11 mouse cellular contexts compared by ENCODE assay signal in the genomic region with DNA sequence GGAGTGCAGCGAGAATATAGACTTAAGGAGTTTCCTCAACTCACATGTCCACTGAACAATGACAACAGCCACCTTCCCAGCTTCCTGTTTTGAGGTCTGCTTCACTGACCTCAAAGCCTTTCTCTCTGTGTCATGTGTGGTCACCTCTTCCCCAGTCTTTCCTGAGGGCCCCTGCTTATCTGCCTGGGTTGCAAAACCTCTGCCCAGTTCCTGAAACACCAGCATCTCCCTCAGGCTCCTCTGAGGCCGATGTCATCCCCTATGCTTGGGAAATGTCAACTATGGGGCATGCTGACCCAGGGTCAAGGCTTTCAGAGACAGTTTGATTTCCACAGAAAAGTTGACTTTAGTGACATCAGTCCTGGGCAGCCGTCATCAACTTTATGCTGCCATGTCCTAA. TPM values are rescaled to one million over a fixed set of nuclear protein-coding genes. Genes with fewer than 3 reads are reported as not detected.
DNase-seq lines count a peak whose midpoint lies in the region; TF ChIP-seq lines count a peak whose summit lies in the region.
"Had no signal": no experiment of that assay in that cellular context is flagged by ENCODE, and none has a peak within 500 bp of the region (broad histone marks: within the 10 kb centered on the region; RNA-seq: fewer than 3 reads in every experiment).

No protein-coding gene starts in this region.

- 37% methylated on average over 3 of the region's 3 CpGs for WGBS in lung, adult 2 months
- whole genome bisulfite sequencing in embryonic facial prominence, embryonic 10.5 days, result 80% methylated on average over 3 of the region's 3 CpGs

- no peak overlapping the region for H3K27ac ChIP-seq in embryonic facial prominence, embryonic 10.5 days (replicated peaks)
- H3K27ac ChIP-seq: neural tube, embryonic 12.5 days had no signal

- 0 out of 2 replicates have a peak, but pooled peaks cover 6% of the 10 kb centered on the region for H3K27me3 ChIP-seq in embryonic facial prominence, embryonic 10.5 days (replicated peaks; ENCODE audit: low read depth, poor library complexity, severe bottlenecking)
- H3K27me3 ChIP-seq: neural tube, embryonic 12.5 days had no signal

- no peak for TF ChIP-seq POLR2A in lung, adult 2 months (IDR thresholded peaks at IDR 0.05; ENCODE audit: borderline replicate concordance, extremely low read depth, low read depth, low read length)

- no peaks in the 10 kb centered on the region for H3K36me3 ChIP-seq in embryonic facial prominence, embryonic 10.5 days (replicated peaks)
- H3K36me3 ChIP-seq: neural tube, embryonic 12.5 days had no signal

- H3K9me3 ChIP-seq in embryonic facial prominence, embryonic 10.5 days, result no peaks in the 10 kb centered on the region
- H3K9me3 ChIP-seq: neural tube, embryonic 12.5 days had no signal

- no peak overlapping the region for H3K4me3 ChIP-seq in lung, adult 2 months (replicated peaks; ENCODE audit: extremely low read depth, low read depth, low read length)
- no peak overlapping the region for H3K4me3 ChIP-seq in embryonic facial prominence, embryonic 10.5 days
- H3K4me3 ChIP-seq: erythroblast, embryonic 14.5 days; neural tube, embryonic 12.5 days had no signal

- peak; percentile 52 for DNase-seq in adrenal gland, adult 2 months
- no peak for DNase-seq in adrenal gland, postnatal 10 days
- DNase-seq in lung, postnatal 25 days (ENCODE audit: low spot score), result peak; percentile 57
- no peak for DNase-seq in lung, adult 2 months
- DNase-seq in lung, postnatal 4 days, result peak; percentile 50 to 61
- peak; percentile 50 for DNase-seq in yolk sac, embryonic 10.5 days (ENCODE audit: low spot score)
- no peak for DNase-seq in embryonic facial prominence, embryonic 10.5 days (ENCODE audit: low spot score)
- DNase-seq in urinary bladder, postnatal 4 days (ENCODE audit: low spot score in 2 of 2), result no peak
- DNase-seq: thymus, adult 2 months had no signal

- TF ChIP-seq CTCF in lung, adult 2 months (IDR thresholded peaks at IDR 0.05; ENCODE audit: insufficient read depth, low read length), result no peak

- peaks cover 17% of the 10 kb centered on the region for H3K4me1 ChIP-seq in lung, adult 2 months (ENCODE audit: control insufficient read depth, insufficient read depth, low read length)
- H3K4me1 ChIP-seq in embryonic facial prominence, embryonic 10.5 days, result peaks cover 29% of the 10 kb centered on the region

RNA-seq across cellular contexts. Expression of a gene that starts 29.2 kb away (rescaled TPM):
- total RNA-seq in adrenal gland, adult 2 months (2021), result 100 to 1,000 TPM in 1 of 2 experiments, 10 to 100 TPM in 1; 63.6 to 105 TPM
- polyA plus RNA-seq in adrenal gland, adult 2 months (2012; rRNA removed), result 66.9 and 71.9 TPM in 2 replicates
- 10 to 100 TPM; 77.2 to 80.0 TPM for total RNA-seq in adrenal gland, postnatal 10 days (2021)
- polyA plus RNA-seq in lung, adult 2 months (2012; rRNA removed), result 285 and 297 TPM in 2 replicates
- 6.4 and 7.8 TPM in 2 replicates for polyA plus RNA-seq in embryonic facial prominence, embryonic 10.5 days (2016; fragmentation: Nextera tagmentation; extraction: Ambion mirVana)

RNA-seq across cellular contexts. Expression of a gene that starts 53.6 kb away (rescaled TPM):
- total RNA-seq in adrenal gland, adult 2 months (2021), result 1 to 10 TPM; 1.4 to 4.1 TPM
- 3.1 and 6.5 TPM in 2 replicates for polyA plus RNA-seq in adrenal gland, adult 2 months (2012; rRNA removed)
- 1 to 10 TPM; 2.6 to 3.3 TPM for total RNA-seq in adrenal gland, postnatal 10 days (2021)
- polyA plus RNA-seq in lung, adult 2 months (2012; rRNA removed), result 1.9 and 2.0 TPM in 2 replicates
- polyA plus RNA-seq in embryonic facial prominence, embryonic 10.5 days (2016; fragmentation: Nextera tagmentation; extraction: Ambion mirVana), result 3.1 TPM in 2 replicates

Comparison
In these comparisons a context has a peak if more than half of its experiments do, and no peak if none do; other contexts are left out.
1. DNase-seq: peak in adrenal gland, adult 2 months (single experiment), lung, postnatal 25 days (single experiment), lung, postnatal 4 days (2 of 2) and yolk sac, embryonic 10.5 days (single experiment); none in adrenal gland, postnatal 10 days (single experiment), lung, adult 2 months (single experiment), embryonic facial prominence, embryonic 10.5 days (single experiment) and urinary bladder, postnatal 4 days (0 of 2).